Mouse (Mus musculus): ENCODE measurements around the gene Lcor.

GRCm38 (mm10) chr19:41597170-41597894 is 114.9 kb downstream of the Lcor start:
- TF ChIP-seq ZC3H11A (IDR thresholded peaks at IDR 0.05; ENCODE audit: borderline replicate concordance, low read depth, low read length) = no peak
- TF ChIP-seq MAFK (IDR thresholded peaks at IDR 0.05; ENCODE audit: insufficient read depth, low read depth, low read length) = no peak
- no peak for TF ChIP-seq CHD2 (IDR thresholded peaks at IDR 0.05; ENCODE audit: low read depth, low read length)
- no peak for TF ChIP-seq HCFC1 (IDR thresholded peaks at IDR 0.05; ENCODE audit: borderline replicate concordance, insufficient read depth, low read length)
- TF ChIP-seq ZNF384 (IDR thresholded peaks at IDR 0.05; ENCODE audit: low read depth, low read length) = no peak
